Comparison of ENCODE assay signal across 8 mouse cellular contexts in the genomic region with DNA sequence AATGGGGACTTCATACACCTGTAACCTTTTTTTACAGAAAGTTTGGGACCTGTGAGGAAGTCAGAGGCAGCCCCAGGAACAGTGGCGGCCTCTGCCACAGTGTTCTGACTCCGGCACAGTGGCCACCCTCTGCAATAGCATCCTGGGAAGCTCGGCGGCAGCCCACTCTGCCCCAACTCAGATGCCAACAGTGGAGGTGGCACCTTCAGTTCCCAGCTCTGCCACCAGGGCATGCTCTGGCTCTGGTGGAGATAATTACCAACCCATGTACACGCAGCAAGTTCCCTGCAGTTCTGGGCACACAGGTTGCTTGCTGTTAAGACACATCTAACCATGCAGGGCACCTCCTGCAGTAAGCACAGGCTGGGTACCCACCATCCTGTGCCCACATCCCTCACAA. TPM values are rescaled to one million over a fixed set of nuclear protein-coding genes. Genes with fewer than 3 reads are reported as not detected.
DNase-seq lines count a peak whose midpoint lies in the region; ATAC-seq and TF ChIP-seq lines count a peak whose summit lies in the region.

No protein-coding gene starts in this region.

- H3K4me2 ChIP-seq in lung, embryonic 14.5 days = no peak overlapping the region
- no peak overlapping the region for H3K4me2 ChIP-seq in neural tube, embryonic 15.5 days

- H3K27ac ChIP-seq in gastrocnemius, adult 2 months = no peak overlapping the region
- H3K27ac ChIP-seq in lung, embryonic 14.5 days (ENCODE audit: low read depth) = no peak overlapping the region
- H3K27ac ChIP-seq in bone marrow, adult 2 months (ENCODE audit: control insufficient read depth, insufficient read depth, low read depth, low read length, poor library complexity) = no peak overlapping the region
- H3K27ac ChIP-seq in neural tube, embryonic 15.5 days (replicated peaks) = no peak overlapping the region

- ATAC-seq in lung, embryonic 14.5 days (ENCODE audit: insufficient read depth) = no peak
- peak; percentile 41; the same call in 1 of the 2 replicates for ATAC-seq in neural tube, embryonic 15.5 days (ENCODE audit: low FRiP score)
- no peak for ATAC-seq in frontal cortex, adult (ENCODE audit: low TSS enrichment)

- no peak for TF ChIP-seq POLR2A in bone marrow, adult 2 months (IDR thresholded peaks at IDR 0.05; ENCODE audit: borderline replicate concordance, control insufficient read depth, low read depth, low read length)

- H3K9ac ChIP-seq in lung, embryonic 14.5 days = no peak overlapping the region
- no peak overlapping the region for H3K9ac ChIP-seq in neural tube, embryonic 15.5 days (replicated peaks)

- peak; percentile 48 for TF ChIP-seq CTCF in gastrocnemius, adult 2 months (IDR thresholded peaks at IDR 0.05)
- peak; percentile 69 for TF ChIP-seq CTCF in lung, embryonic 14.5 days (IDR thresholded peaks at IDR 0.05; ENCODE audit: low read depth)
- peak; percentile 19; the same call in 1 of the 2 replicates for TF ChIP-seq CTCF in bone marrow, adult 2 months (IDR thresholded peaks at IDR 0.05; ENCODE audit: control insufficient read depth, insufficient read depth, low read length)

- H3K4me3 ChIP-seq in gastrocnemius, adult 2 months = no peak overlapping the region
- H3K4me3 ChIP-seq in lung, embryonic 14.5 days (ENCODE audit: low read depth, low read length) = no peak overlapping the region
- H3K4me3 ChIP-seq in bone marrow, adult 2 months (replicated peaks; ENCODE audit: control insufficient read depth, low read depth, low read length) = no peak overlapping the region
- no peak overlapping the region for H3K4me3 ChIP-seq in neural tube, embryonic 15.5 days (replicated peaks)

- H3K36me3 ChIP-seq in lung, embryonic 14.5 days (ENCODE audit: insufficient read depth) = no peaks in the 10 kb centered on the region
- peaks cover 41% of the 10 kb centered on the region for H3K36me3 ChIP-seq in neural tube, embryonic 15.5 days

- H3K27me3 ChIP-seq in lung, embryonic 14.5 days (ENCODE audit: insufficient read depth, low read length) = no peaks in the 10 kb centered on the region
- no peaks in the 10 kb centered on the region for H3K27me3 ChIP-seq in neural tube, embryonic 15.5 days (replicated peaks)

- intact Hi-C loops in gastrocnemius, adult 2 months (cut with DNase I) = no loop called here
- intact Hi-C loops in gastrocnemius, postnatal 14 days (cut with DNase I; ENCODE audit: low total_unique reads) = loop anchor here (5.0 kb wide), 1 partner anchor 92 kb away; no protein-coding TSS in a partner anchor

- H3K9me3 ChIP-seq in lung, embryonic 14.5 days (ENCODE audit: low read depth, low read length) = no peaks in the 10 kb centered on the region
- H3K9me3 ChIP-seq in neural tube, embryonic 15.5 days (replicated peaks) = no peaks in the 10 kb centered on the region

- DNase-seq in gastrocnemius, adult 2 months = no peak
- no peak for DNase-seq in gastrocnemius, postnatal 14 days
- DNase-seq in lung, embryonic 14.5 days = peak; percentile 8
- DNase-seq in lung, postnatal 25 days (ENCODE audit: low spot score) = no peak
- DNase-seq in natural killer cell, adult 2 months (ENCODE audit: low spot score in 2 of 2) = no peak

- H3K4me1 ChIP-seq in lung, embryonic 14.5 days (ENCODE audit: insufficient read depth) = no peaks in the 10 kb centered on the region
- H3K4me1 ChIP-seq in bone marrow, adult 2 months (ENCODE audit: control insufficient read depth, insufficient read depth, low read length) = no peaks in the 10 kb centered on the region
- H3K4me1 ChIP-seq in neural tube, embryonic 15.5 days = no peaks in the 10 kb centered on the region

- WGBS in lung, embryonic 14.5 days = 74% methylated on average over 5 of the region's 5 CpGs
- 68% methylated on average over 5 of the region's 5 CpGs for WGBS in bone marrow, adult 2 months
- WGBS in neural tube, embryonic 15.5 days = 82% methylated on average over 5 of the region's 5 CpGs

RNA-seq across cellular contexts. Expression of gene Phf21b, which starts 55.7 kb away (rescaled TPM):
- total RNA-seq in gastrocnemius, adult 2 months (2021) = under 1 TPM; 0.39 to 0.41 TPM
- under 1 TPM; 0.59 to 0.69 TPM for total RNA-seq in gastrocnemius, postnatal 14 days (2021)
- 0.88 and 1.8 TPM in 2 replicates for polyA plus RNA-seq in lung, embryonic 14.5 days (2014; fragmentation: Nextera tagmentation; extraction: Ambion mirVana)
- polyA plus RNA-seq in bone marrow, adult 2 months (2011; ENCODE audit: insufficient read depth, insufficient read length, low replicate concordance, missing spikeins) = 9.5 TPM in 1 of 2 replicates, not detected in the other
- 2.6 and 3.3 TPM in 2 replicates for polyA plus RNA-seq in neural tube, embryonic 15.5 days (2015; fragmentation: Nextera tagmentation; extraction: Ambion mirVana)

Comparison
In these comparisons a context has a peak if more than half of its experiments do, and no peak if none do; other contexts are left out.
1. CTCF ChIP-seq: peak in every context shown above with its lines; median percentile 69 in lung, embryonic 14.5 days; 48 in gastrocnemius, adult 2 months; 19 in bone marrow, adult 2 months.